Mouse (Mus musculus) cerebellum, adult 9-11 months (tissue): Measurements from ENCODE around the gene Alx3.
A peak's percentile ranks its signal among the peaks of the same experiment; 100 is the strongest.

Experiments used
- DNase-seq: peaks from one replicate; pipeline ENCODE4 v3.0.0; 2022

Alx3 gene

GRCm38 (mm10) chr3:107583893-107584292 lies 10.9 kb upstream of the Alx3 start:
- DNase-seq: no peak

GRCm38 (mm10) chr3:107586504-107586903 lies 8.3 kb upstream of the Alx3 start:
- DNase-seq: no peak

GRCm38 (mm10) chr3:107591612-107592011 lies 3.2 kb upstream of the Alx3 start:
- no peak for DNase-seq

- no peak for DNase-seq
Measured at GRCm38 (mm10) chr3:107593632-107594031, 1.2 kb upstream of the Alx3 start.

- no peak for DNase-seq
Measured at GRCm38 (mm10) chr3:107595264-107595937, 570 bp downstream of the Alx3 start.

- no peak for DNase-seq
Measured at GRCm38 (mm10) chr3:107595938-107596461, 1.2 kb downstream of the Alx3 start.

GRCm38 (mm10) chr3:107596559-107596958 lies 1.7 kb downstream of the Alx3 start:
- no peak for DNase-seq

- DNase-seq: no peak
Measured at GRCm38 (mm10) chr3:107597134-107597533, 2.3 kb downstream of the Alx3 start.

- no peak for DNase-seq
Measured at GRCm38 (mm10) chr3:107597586-107598389, 3.0 kb downstream of the Alx3 start.

GRCm38 (mm10) chr3:107600127-107600526 lies 5.3 kb downstream of the Alx3 start:
- DNase-seq: no peak

- peak; percentile 41 for DNase-seq
Measured at GRCm38 (mm10) chr3:107605304-107605703, 10.5 kb downstream of the Alx3 start.

- DNase-seq: no peak
Measured at GRCm38 (mm10) chr3:107607221-107607620, 12.4 kb downstream of the Alx3 start.

- DNase-seq: no peak
Measured at GRCm38 (mm10) chr3:107608808-107609207, 14.0 kb downstream of the Alx3 start.

GRCm38 (mm10) chr3:107609376-107609775 lies 14.5 kb downstream of the Alx3 start:
- DNase-seq: no peak

GRCm38 (mm10) chr3:107611394-107611793 lies 16.6 kb downstream of the Alx3 start:
- no peak for DNase-seq

GRCm38 (mm10) chr3:107612902-107613525 lies 18.2 kb downstream of the Alx3 start:
- peak; percentile 58 for DNase-seq

GRCm38 (mm10) chr3:107617800-107618199 lies 23.0 kb downstream of the Alx3 start:
- DNase-seq: no peak

- no peak for DNase-seq
Measured at GRCm38 (mm10) chr3:107619911-107620310, 25.1 kb downstream of the Alx3 start.

GRCm38 (mm10) chr3:107621286-107622075 lies 26.6 kb downstream of the Alx3 start:
- DNase-seq: no peak

GRCm38 (mm10) chr3:107622537-107622936 lies 27.7 kb downstream of the Alx3 start:
- DNase-seq: no peak

GRCm38 (mm10) chr3:107624424-107624823 lies 29.6 kb downstream of the Alx3 start:
- DNase-seq: peak; percentile 1

GRCm38 (mm10) chr3:107625536-107625935 lies 30.7 kb downstream of the Alx3 start:
- DNase-seq: no peak

- no peak for DNase-seq
Measured at GRCm38 (mm10) chr3:107626751-107627150, 31.9 kb downstream of the Alx3 start.
